Mouse (Mus musculus) CD4-positive helper T cell, adult 2 months (primary cell): Measurements from ENCODE around the gene Mindy4.

Experiments used
- DNase-seq: peaks from one replicate; pipeline ENCODE4 v3.0.0-alpha.2; 2012; ENCODE audit warnings: low read depth, missing footprints, low spot score

The Mindy4 gene

GRCm38 (mm10) chr6:55338934-55339825, 136.0 kb downstream of the Mindy4 start:
- no peak for DNase-seq

- DNase-seq: no peak
Measured at GRCm38 (mm10) chr6:55341688-55342087, 138.5 kb downstream of the Mindy4 start.

- DNase-seq: no peak
Measured at GRCm38 (mm10) chr6:55342328-55342727, 139.1 kb downstream of the Mindy4 start.

- no peak for DNase-seq
Measured at GRCm38 (mm10) chr6:55343446-55343845, 140.3 kb downstream of the Mindy4 start.

- DNase-seq: no peak
Measured at GRCm38 (mm10) chr6:55344291-55345016, 141.3 kb downstream of the Mindy4 start.

GRCm38 (mm10) chr6:55345264-55345663, 142.1 kb downstream of the Mindy4 start:
- no peak for DNase-seq

GRCm38 (mm10) chr6:55346491-55346890, 143.3 kb downstream of the Mindy4 start:
- DNase-seq: no peak

- DNase-seq: no peak
Measured at GRCm38 (mm10) chr6:55347711-55348571, 144.8 kb downstream of the Mindy4 start.

- DNase-seq: no peak
Measured at GRCm38 (mm10) chr6:55349231-55349630, 146.0 kb downstream of the Mindy4 start.

GRCm38 (mm10) chr6:55350383-55350952, 147.3 kb downstream of the Mindy4 start:
- DNase-seq: no peak

GRCm38 (mm10) chr6:55351712-55352111, 148.5 kb downstream of the Mindy4 start:
- no peak for DNase-seq

GRCm38 (mm10) chr6:55353711-55354445, 150.7 kb downstream of the Mindy4 start:
- no peak for DNase-seq

- no peak for DNase-seq
Measured at GRCm38 (mm10) chr6:55354456-55355117, 151.4 kb downstream of the Mindy4 start.

- no peak for DNase-seq
Measured at GRCm38 (mm10) chr6:55355575-55355974, 152.4 kb downstream of the Mindy4 start.

GRCm38 (mm10) chr6:55356017-55356703, 153.0 kb downstream of the Mindy4 start:
- no peak for DNase-seq

- no peak for DNase-seq
Measured at GRCm38 (mm10) chr6:55356976-55357635, 153.9 kb downstream of the Mindy4 start.

- no peak for DNase-seq
Measured at GRCm38 (mm10) chr6:55357636-55358031, 154.5 kb downstream of the Mindy4 start.

GRCm38 (mm10) chr6:55358731-55359143, 155.6 kb downstream of the Mindy4 start:
- no peak for DNase-seq

- DNase-seq: no peak
Measured at GRCm38 (mm10) chr6:55362663-55363062, 159.5 kb downstream of the Mindy4 start.
